Mouse (Mus musculus) left cerebral cortex, postnatal 10 days (tissue): ENCODE measurements around the gene Casc1. TPM values are rescaled to one million over a fixed set of nuclear protein-coding genes. Genes with fewer than 3 reads are reported as not detected.
A peak's percentile ranks its signal among the peaks of the same experiment; 100 is the strongest.

Experiments
- DNase-seq, 2 experiments: peaks; one replicate each; pipeline ENCODE4 v3.0.0; 2021 to 2022; ENCODE audit warnings: low spot score in 2 of 2, mixed read lengths in 1 of 2; ENCODE audit errors: extremely low spot score in 1 of 2
- intact Hi-C: fragments of 180-260 bp; cut with DNase I; formaldehyde crosslinking; loops from one replicate; pipeline ENCODE4 v1.15.1; 2025
- total RNA-seq, 2 experiments: library from RNA; stranded (reverse); gene quantifications; 2 replicates each; pipeline ENCODE4 v1.2.3; 2021

Gene Casc1
- total RNA-seq, 2 experiments from 2014 or later, result 0.77 to 0.85 TPM

DNA sequence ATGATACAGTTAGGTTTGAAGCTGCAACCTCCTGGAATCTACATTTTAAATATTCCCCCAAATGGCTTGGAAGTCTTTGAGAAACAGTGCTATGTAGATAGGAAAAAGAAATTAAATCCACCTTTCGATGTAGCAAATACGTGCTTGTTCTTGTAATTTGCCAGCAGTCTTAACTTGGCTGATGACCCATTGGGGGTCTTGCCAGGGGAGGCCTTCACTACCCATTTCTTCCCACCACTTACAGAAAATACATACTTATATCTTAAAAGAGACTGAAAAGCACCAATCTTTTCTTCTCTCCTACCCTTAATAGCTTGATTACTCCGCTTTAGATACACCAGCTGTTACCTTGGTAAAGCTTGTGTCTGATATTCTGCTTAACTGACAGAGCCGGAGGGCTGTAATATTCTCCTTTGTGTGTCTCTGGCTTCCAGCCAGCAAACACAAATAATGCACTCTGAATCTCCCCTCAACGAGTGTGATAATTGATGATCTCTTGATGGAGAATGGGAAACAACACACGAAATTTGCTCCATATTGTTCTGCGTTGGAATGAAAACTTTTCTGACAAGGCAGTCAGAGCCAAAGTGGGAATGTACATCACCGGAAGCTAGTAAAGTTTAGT lies 637 bp downstream of the Casc1 start:
- DNase-seq, result peak in 1 of 2 experiments; percentile 31
- intact Hi-C loops, result no loop called here

DNA sequence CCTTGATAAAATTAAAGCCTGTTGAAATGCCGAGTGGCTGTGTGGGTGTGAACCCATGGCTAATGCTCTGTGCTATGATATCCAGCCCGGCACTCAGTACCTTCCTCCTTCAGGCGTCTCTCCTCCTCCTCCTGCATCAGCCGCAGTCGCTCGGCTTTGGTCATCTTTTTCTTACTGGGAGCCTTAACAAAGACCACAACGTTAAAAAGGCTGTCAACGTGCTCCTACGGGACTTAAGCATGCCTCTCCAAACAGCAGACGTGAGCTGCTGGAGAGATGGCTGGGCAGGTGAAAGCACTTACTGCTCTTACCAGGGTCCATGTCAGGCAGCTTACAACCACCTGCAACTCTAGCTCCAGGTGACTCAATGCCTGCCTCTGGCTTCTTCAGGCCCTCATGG lies 5.7 kb downstream of the Casc1 start:
- DNase-seq, result no peak
- intact Hi-C loops, result no loop called here

DNA sequence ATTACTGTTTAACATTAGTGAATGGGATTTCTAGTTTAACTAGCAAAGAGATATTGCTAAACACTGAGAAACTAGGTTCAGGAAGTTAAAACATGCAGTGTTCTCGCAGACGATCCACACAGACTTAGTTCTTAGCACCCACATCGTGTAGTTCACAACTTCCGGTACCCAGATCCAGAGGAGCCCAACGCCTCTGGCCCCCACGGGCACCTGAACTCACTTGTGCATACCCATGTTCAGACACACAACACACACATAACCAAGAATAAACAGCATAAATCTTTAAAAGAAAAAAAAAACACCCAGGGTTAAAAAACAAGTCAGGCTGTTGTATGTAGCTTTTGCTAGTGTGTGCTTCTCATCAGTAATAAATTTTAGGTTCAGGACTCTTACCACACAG lies 6.4 kb downstream of the Casc1 start:
- no peak for DNase-seq

DNA sequence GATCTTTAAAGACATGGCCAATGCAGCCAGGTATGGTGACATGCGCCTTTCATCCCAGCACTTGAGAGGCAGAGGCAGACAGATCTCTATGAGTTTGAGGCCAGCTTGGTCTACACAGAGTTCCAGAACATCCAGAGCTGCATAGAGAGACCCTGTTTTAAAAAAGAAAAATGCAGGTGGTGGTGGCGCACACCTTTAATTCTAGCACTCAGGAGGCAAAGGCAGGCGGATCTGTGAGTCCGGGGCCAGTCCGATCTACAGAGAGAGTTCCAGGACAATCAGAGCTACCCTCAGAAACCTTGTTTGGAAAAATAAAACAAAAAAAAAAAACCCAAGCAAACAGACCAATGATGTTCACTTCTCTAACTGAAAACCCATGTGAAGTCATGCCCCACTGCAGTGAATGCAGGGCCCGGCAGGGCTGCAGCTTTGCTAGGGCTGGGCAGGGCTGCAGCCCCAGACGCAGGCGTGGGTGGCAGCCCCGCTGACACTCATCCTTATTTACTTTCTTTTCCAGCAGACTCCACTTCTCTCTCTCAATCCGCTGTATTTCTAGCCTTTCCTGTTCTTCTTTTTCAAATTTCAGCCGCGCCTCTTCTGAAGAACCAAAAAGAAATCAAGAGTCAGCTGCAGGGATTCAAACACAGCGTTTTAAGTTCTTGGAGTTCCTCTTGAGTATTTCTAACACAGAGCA lies 8.2 kb downstream of the Casc1 start:
- DNase-seq, result no peak
- intact Hi-C loops, result no loop called here

More for the DNA sequence above, 6.4 kb downstream of the Casc1 start:
- intact Hi-C loops, result no loop called here

DNA sequence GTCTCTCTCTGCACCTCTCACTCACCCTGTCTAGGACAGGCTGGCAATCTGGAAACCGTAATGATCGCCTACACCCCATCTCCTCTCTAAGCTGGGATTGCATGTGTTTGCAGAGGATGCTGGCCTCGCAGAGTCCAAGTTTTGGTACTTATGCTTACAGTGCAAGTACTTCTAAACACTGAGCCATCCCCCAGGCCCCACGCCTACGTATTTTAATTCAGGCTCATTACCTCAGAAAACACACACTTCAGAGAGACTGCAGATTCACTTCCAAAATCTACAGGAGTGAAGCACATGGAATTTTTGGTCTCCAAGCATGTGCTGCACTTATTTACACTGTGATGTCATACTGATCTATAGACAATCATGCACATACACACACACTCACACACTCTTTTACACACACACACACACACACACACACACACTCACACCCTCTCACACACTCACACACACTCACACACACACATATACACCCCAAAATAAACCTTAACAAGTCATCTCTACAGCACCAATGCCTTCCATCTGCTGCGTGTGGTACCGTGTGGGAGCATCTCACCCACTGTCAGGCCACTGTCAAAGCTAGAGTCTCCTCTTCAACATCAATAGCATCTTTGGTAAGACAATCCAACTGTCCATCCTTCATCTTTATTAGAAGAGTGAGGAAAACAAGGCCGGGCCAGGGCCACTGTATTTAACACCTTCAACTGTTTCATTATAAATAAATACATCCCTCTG lies 12.7 kb downstream of the Casc1 start:
- intact Hi-C loops, result no loop called here
- DNase-seq, result no peak

DNA sequence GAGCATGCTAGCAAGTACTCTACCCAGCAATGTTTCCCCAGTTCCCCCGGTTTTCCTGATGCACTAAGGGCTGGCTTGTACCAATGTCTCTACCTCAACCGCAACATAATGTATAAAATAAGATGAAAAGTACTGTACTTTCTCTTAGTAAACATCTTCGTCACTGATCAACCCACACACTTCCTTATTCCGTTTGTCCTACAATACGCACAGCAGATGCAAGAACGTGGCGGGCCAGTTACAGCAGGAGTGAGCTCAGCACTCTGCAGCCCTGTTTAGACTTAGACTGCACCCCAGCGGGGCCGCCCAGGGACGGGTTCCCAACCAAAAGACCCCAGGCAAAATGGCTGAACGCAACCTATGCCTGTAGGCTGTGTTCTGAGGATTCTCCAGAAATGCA lies 17.4 kb downstream of the Casc1 start:
- no peak for DNase-seq
- intact Hi-C loops, result no loop called here

DNA sequence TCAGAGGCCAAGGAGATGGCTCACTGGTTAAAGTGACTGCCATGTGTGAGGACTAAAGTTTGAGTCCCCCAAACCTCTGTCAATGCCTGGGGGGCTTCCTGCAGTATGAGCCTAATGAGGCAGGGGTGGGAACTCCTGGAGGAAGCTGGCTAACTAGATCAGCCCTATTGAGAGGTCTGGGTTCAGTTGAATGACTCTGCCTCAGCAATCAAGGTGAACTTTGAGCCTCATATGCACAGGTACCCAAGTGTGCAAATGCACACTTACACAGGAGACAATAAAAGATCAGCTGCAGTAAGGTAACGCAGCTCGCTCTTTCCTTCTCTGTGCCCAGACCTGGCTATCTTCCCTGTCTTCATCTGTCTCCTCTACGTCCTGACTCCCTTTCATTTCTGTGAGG lies 17.8 kb downstream of the Casc1 start:
- DNase-seq, result no peak
- intact Hi-C loops, result no loop called here

DNA sequence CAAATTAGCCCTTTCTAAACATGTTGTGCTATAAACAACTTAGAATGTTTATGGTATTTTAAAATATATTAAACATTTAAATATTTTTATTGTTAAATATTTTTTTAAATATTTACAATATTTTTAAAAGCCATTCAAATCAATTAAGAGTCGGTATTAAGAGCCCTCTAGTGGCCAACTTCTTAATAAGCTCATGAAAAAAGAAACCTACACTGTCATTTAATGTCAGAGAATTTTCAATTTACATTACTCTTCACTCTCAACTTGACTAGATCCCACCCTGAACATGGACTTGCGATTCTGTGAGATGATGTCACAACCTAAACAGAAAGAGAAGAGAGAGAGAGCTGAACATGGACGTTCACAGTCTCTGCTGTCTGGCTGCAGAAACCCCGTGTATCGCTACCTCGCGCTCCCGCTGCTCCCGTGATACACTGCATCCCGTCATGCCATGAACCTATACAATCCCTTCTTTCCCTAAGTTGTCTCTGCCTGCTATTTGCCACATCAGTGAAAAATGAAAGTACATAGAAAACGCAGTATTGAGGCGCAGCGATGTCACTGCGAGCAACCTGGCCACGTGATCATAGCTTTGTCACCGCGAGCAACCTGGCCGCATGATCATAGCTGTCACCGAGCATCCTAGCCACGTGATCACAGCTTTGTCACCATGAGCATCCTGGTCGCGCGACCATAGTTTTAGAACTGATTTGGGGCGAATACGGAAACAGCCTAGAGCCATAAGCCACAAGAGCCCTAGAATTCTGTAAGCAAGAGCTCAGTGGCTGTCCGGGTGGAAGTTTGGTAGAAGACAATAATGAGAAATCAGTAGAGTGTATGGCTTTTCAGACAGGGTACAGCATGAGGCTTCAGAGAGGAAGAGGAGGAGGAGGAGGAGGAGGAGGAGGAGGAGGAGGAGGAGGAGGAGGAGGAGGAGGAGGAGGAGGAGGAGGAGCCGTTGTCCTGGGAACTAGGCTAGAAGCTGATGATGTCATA lies 23.4 kb downstream of the Casc1 start:
- DNase-seq, result peak; percentile 20 to 49
- intact Hi-C loops, result loop anchor here (5.0 kb wide), 1 partner anchor 100 kb away; no protein-coding TSS in a partner anchor

DNA sequence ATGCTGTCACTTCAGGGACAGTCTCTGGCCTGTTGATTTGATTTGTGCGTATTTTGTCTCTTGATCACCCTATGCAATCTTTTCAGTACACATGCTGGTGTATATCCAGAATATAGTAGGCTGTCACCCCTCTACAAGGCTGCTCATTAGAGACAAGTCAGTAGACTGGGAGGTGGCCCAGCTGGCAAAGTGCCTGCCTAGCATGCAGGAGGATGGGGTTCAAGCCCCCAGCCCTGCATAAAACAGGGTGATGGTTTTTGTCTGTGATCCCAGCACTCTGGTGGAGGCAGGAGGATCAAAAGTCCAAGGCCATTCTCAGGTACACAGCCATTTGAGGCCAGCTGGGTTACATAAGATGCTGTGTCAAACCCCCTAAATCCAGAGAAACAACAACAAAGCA lies 24.7 kb downstream of the Casc1 start:
- no peak for DNase-seq
- intact Hi-C loops, result loop anchor here (5.0 kb wide), 1 partner anchor 99 kb away; no protein-coding TSS in a partner anchor

DNA sequence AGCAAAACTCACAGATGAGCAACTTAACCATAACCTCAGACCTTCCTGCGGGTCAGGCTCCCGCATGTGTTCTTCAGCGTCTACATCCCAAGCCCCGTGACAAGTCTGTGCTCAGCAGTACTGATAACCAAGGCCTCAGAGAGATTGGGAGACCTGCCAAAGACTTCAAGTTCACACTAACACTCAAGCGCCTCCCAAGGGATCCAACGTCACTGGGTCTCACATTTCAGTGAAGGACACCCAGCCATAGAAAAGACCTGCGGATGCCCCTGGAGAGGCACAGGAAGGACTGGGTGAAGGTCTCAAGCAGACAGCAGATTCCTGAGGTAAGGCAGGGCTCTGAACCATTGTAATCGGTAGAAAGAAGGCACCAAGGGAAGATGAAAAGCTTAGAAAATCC lies 28.8 kb downstream of the Casc1 start:
- intact Hi-C loops, result no loop called here
- no peak for DNase-seq

DNA sequence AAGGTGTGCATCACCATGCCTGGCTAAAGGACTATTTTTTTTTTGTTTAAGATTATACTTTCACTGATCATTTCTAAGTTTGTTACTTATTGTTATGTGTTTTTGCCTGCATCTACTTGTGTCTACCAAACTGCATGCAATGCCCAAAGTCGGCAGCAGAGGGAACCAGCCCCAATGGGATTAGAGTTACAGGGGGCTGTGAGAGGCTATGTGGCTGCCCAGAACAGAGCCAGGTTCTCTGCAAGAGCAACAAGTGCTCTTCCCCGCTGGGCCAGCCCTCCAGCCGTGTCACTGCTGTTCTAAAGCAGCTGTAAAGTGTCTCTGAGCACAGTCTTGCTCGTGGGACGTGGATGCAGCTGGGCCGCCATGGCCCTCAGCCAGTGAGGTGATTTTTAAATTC lies 31.1 kb downstream of the Casc1 start:
- DNase-seq, result peak in 1 of 2 experiments; percentile 63
- intact Hi-C loops, result no loop called here

DNA sequence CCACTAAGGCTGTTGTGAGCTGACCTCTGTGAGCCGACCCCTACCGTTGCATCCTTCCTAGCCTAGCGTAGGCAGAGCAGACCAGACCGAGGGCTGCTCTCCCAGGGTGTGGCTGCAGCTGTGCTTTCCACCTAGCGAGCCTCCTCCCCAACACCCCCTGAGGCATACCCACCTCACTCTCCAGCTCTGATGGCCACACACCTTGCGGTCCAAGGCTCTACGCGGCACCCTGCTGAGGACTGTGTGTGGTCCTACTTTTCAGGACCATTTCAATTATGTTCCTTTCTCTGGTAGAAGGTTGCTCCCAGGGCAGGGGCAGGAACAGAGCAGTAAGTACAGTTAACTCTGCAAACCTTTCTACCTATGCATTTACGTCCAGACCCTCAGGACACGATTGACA lies 34.3 kb downstream of the Casc1 start:
- intact Hi-C loops, result no loop called here
- DNase-seq, result no peak

DNA sequence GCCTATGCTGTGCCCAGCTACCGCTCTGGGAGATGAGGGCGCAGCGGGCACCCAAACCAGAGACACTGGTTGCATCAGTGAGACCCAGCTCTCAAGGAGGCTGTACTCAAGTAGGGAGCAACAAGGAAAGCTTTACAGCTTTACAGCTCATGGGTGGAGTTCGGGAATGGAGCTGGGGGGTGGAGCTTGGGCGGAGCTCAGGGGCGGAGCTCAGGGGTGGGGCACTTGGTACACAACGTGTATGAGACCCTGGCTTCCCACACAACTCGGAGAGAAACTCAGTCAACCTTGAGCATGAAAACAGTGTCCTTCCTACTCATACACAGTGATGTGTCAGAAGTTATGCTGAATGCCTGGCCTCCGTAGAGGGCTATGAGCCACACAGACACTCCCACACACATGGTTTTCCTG lies 35.2 kb downstream of the Casc1 start:
- no peak for DNase-seq
- intact Hi-C loops, result no loop called here

DNA sequence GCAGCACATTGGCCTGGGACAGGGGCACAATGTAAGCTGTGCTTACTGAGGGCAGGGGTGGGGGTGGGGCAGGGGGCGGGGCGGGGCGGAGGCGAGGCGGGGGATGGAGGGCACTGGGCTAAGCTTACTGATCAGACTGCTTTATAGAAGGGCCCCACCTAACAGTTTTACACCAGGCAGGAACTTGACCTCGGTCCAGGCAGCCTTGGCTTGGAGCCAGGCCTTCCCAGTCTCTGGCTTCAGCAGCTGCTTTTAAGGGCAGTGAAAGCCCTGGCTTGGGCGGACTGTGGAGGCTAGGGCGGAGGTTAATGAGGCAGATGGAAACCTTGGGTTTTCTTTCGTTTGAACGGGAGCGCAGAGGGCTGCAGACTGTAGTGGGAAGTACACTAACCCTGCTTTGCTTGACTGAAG lies 37.0 kb downstream of the Casc1 start:
- peak in 1 of 2 experiments; percentile 82 for DNase-seq
- intact Hi-C loops, result no loop called here

DNA sequence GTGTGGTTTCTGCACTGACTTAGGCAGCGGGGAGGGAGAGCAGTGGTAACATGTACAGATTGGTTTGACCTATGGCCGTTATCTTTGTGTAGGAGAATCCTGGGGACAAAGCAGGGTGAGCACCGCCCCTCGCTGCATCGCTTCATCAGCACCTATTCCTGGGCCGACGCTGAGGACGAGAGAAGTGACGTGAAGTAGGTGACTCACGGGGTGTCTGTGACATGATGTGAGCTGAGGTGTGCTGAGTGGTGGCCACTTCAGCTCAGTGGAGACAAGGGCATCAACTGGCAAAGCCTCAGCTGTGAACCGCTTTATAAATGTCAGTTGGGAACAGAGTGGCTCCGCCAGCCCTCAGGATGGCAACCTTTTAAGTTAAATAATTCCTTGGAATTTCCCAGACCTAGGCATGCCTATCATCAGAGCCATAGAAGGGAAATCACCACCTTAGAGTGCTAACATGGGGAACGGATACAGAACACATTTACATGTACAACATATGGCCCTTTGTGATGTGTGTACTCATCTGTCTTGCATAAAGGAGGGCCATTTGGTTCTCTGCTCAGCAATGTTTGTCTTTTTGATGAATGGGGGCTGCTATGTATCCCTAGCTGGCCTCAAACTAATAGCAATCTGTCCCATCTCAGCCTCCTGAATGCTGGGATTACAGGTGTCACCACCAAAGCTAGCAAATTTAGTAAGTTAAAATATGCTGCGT lies 38.8 kb downstream of the Casc1 start:
- intact Hi-C loops, result no loop called here
- no peak for DNase-seq

DNA sequence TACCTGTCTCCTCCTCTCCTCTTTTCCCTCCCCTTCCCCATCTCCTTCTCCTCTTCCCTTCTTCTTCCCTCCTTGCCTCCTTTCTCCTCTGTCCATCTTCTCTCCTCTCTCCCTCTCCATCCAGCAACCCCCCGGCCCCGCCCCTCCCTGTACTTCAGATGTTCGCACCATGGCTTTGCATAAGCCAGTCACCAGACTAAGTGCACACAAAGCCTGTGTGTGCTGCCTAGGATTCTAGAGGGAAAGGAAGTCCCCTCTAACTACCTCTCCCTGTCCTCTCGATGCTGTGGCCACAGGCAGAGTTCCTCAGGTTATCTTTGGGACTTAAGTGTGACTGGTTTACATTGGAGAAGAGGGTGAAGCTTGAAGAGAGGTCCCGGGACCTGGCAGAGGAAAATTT lies 50.2 kb downstream of the Casc1 start:
- intact Hi-C loops, result no loop called here
- DNase-seq, result no peak

DNA sequence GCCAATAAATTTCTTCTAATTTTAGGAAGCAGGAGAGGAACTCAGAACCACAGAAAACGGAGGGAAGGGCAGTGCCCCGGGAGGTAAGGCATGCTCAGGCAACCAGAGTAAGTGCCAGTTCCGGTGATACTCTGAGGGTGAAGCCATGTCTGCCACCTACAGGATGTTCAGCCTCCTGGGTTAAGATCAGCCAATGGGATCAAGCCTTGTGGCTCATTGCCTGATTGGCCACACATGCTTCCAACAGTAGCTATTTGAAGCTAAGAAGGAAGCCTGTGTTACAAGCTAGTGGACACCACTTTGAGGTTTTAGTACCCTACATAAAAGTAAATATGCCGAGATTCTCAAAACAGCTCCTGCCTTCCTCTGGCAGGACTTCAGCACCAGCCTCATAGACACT lies 52.2 kb downstream of the Casc1 start:
- intact Hi-C loops, result no loop called here
- DNase-seq, result no peak

DNA sequence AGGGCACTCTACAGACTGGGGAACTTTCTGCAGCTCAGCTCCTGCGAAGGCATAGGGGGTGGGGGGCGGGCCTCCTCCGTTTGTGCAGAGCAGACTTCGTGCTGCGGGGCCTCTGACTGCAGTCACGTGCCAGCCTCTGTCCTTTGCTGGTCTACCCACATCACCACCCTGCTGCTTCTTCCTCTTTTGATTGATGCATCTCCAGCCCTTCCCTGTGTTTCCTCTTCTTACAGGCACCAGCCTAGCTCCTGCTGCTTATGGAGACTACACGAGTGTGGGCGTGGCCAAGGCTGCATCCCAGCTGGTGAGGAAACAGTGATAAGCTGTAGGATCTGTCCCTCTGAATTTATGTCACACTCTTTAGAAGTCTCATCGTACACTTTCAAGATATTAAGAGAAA lies 61.8 kb downstream of the Casc1 start:
- intact Hi-C loops, result no loop called here
- peak in 1 of 2 experiments; percentile 39 for DNase-seq
